Comparison of ENCODE assay signal across 27 mouse cellular contexts in the genomic region with DNA sequence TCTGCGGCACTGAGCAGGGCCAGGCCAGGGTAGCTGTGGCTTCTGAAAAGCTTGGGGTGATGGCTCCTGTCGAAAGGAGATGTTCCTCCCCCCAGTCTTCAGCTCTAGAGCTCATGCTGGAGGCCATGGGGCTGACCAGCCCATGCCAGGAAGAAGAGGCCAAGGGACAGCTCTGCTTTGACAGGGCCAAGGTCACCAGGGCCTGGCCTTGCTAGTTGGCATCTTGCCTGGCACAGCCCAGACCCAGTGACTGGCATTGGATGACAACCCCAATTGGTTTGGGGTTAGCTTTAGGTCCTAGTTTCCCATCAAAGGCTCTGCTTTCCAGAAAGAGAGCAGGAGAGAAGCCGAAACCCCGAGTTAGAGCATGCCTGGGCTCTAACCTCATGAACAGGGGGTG.
DNase-seq lines count a peak whose midpoint lies in the region; ATAC-seq lines count a peak whose summit lies in the region.
"Had no signal": no experiment of that assay in that cellular context is flagged by ENCODE, and none has a peak within 500 bp of the region (broad histone marks: within the 10 kb centered on the region; RNA-seq: fewer than 3 reads in every experiment).

No protein-coding gene starts in this region.

- no peak overlapping the region for H3K9ac ChIP-seq in midbrain, embryonic 11.5 days (ENCODE audit: low read length)
- no peak overlapping the region for H3K9ac ChIP-seq in midbrain, embryonic 15.5 days
- H3K9ac ChIP-seq: embryonic facial prominence, embryonic 12.5 days; embryonic facial prominence, embryonic 15.5 days; forebrain, postnatal 0 days; hindbrain, embryonic 13.5 days had no signal

- no peak for ATAC-seq in midbrain, embryonic 11.5 days (ENCODE audit: low FRiP score)
- ATAC-seq in midbrain, embryonic 15.5 days (replicated peaks): no peak
- ATAC-seq: forebrain, embryonic 14.5 days; forebrain, postnatal 0 days; hindbrain, embryonic 16.5 days; intestine, embryonic 16.5 days had no signal

- 84% methylated on average over 4 of the region's 4 CpGs for WGBS in midbrain, embryonic 11.5 days
- 89% methylated on average over 4 of the region's 4 CpGs for WGBS in midbrain, embryonic 15.5 days

- DNase-seq in adrenal gland, adult 2 months: peak; percentile 78
- DNase-seq in adrenal gland, postnatal 4 days (ENCODE audit: low spot score in 2 of 2): no peak
- peak; percentile 61 for DNase-seq in midbrain, embryonic 11.5 days (ENCODE audit: low spot score, missing footprints)
- peak; percentile 42 for DNase-seq in adrenal gland, postnatal 25 days
- no peak for DNase-seq in testis, postnatal 14 days (ENCODE audit: low spot score)
- DNase-seq in gastrocnemius, postnatal 4 days (ENCODE audit: low spot score in 2 of 2): no peak
- DNase-seq: B cell, adult 2 months; cerebellum, adult 11 months; cerebellum, adult 2 months; cerebellum, adult 9-11 months; cerebellum, postnatal 25 days; forebrain, postnatal 0 days; gastrocnemius, postnatal 10 days; gastrocnemius, postnatal 36 days; heart, adult 11 months; kidney, adult 18-20 months had no signal

- H3K4me3 ChIP-seq in midbrain, embryonic 11.5 days (ENCODE audit: low read depth, low read length): no peak overlapping the region
- no peak overlapping the region for H3K4me3 ChIP-seq in midbrain, embryonic 15.5 days
- H3K4me3 ChIP-seq: embryonic facial prominence, embryonic 12.5 days; embryonic facial prominence, embryonic 15.5 days; hindbrain, embryonic 10.5 days; hindbrain, embryonic 13.5 days had no signal

- no peak overlapping the region for H3K27ac ChIP-seq in midbrain, embryonic 11.5 days (ENCODE audit: low read depth, low read length)
- no peak overlapping the region for H3K27ac ChIP-seq in midbrain, embryonic 15.5 days
- H3K27ac ChIP-seq: embryonic facial prominence, embryonic 12.5 days; embryonic facial prominence, embryonic 15.5 days; hindbrain, embryonic 10.5 days; hindbrain, embryonic 13.5 days had no signal

- H3K4me1 ChIP-seq in midbrain, embryonic 11.5 days (ENCODE audit: control insufficient read depth, insufficient read depth, low read length): no peaks in the 10 kb centered on the region
- H3K4me1 ChIP-seq in midbrain, embryonic 15.5 days: peaks cover 20% of the 10 kb centered on the region
- H3K4me1 ChIP-seq: embryonic facial prominence, embryonic 12.5 days; embryonic facial prominence, embryonic 15.5 days had no signal

- H3K9me3 ChIP-seq in midbrain, embryonic 11.5 days (ENCODE audit: control insufficient read depth, low read length): no peaks in the 10 kb centered on the region
- H3K9me3 ChIP-seq in midbrain, embryonic 15.5 days: no peaks in the 10 kb centered on the region
- H3K9me3 ChIP-seq: embryonic facial prominence, embryonic 12.5 days; embryonic facial prominence, embryonic 15.5 days; hindbrain, embryonic 10.5 days; hindbrain, embryonic 13.5 days had no signal

- H3K27me3 ChIP-seq in midbrain, embryonic 11.5 days (ENCODE audit: control insufficient read depth, insufficient read depth, low read length): no peaks in the 10 kb centered on the region
- no peaks in the 10 kb centered on the region for H3K27me3 ChIP-seq in midbrain, embryonic 15.5 days (replicated peaks)
- H3K27me3 ChIP-seq: CH12.LX; embryonic facial prominence, embryonic 15.5 days; hindbrain, embryonic 13.5 days had no signal

- no peak overlapping the region for H3K4me2 ChIP-seq in midbrain, embryonic 11.5 days
- H3K4me2 ChIP-seq in midbrain, embryonic 15.5 days: no peak overlapping the region
- H3K4me2 ChIP-seq: embryonic facial prominence, embryonic 12.5 days; embryonic facial prominence, embryonic 15.5 days; heart, embryonic 11.5 days; hindbrain, embryonic 13.5 days had no signal

- H3K36me3 ChIP-seq in midbrain, embryonic 11.5 days (ENCODE audit: control insufficient read depth, insufficient read depth, low read length): no peaks in the 10 kb centered on the region
- H3K36me3 ChIP-seq in midbrain, embryonic 15.5 days (replicated peaks): no peaks in the 10 kb centered on the region
- H3K36me3 ChIP-seq: embryonic facial prominence, embryonic 12.5 days; embryonic facial prominence, embryonic 15.5 days; G1E; hindbrain, embryonic 10.5 days; hindbrain, embryonic 13.5 days had no signal

Comparison
In these comparisons a context has a peak if more than half of its experiments do, and no peak if none do; other contexts are left out.
1. DNase-seq: peak in adrenal gland, adult 2 months (single experiment), midbrain, embryonic 11.5 days (single experiment) and adrenal gland, postnatal 25 days (single experiment); none in adrenal gland, postnatal 4 days (0 of 2), testis, postnatal 14 days (single experiment) and gastrocnemius, postnatal 4 days (0 of 2).